Mouse (Mus musculus) fibroblast of lung, adult 2 months (primary cell): Measurements from ENCODE around the gene Gm20388.

ENCODE experiments used
- DNase-seq: peaks from one replicate; pipeline ENCODE4 v3.0.0-alpha.2; 2011; ENCODE audit warnings: low read depth

Gm20388 gene

DNA sequence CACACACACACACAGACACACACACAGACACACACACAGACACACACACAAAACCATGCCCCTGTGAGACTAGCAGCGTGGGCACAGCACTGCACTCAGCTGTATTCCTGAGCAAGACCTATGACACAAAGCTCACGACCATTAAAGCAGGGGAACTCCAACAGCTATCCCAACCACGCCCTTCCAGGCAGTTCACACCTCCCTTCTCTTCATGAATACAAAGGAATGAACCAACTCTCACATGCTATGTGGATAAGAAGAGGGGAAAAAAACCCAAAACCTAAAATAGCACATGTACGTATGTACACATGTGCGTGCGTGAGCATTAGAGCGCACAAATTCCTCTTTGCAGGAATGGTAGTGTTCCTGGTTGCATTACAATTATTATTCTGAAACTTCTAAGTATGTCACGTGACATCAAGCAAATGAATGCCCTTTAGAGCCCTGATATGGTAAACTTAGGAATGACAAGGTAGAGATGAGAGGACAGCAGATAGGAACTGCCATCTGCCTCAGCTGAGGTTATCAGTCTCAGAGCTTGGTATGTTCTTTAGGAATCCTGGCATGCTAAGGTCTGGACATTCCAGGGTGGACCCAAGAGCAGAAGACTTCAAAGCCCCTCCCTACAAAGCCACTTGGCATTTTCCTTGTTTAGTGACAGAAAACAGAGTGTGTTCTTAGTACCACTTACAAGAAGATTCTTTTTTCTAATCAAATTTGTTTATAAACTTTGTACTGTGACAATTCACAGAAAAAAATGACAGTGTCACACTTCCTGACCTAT, 3015.5 kb downstream of the Gm20388 start:
- no peak for DNase-seq

DNA sequence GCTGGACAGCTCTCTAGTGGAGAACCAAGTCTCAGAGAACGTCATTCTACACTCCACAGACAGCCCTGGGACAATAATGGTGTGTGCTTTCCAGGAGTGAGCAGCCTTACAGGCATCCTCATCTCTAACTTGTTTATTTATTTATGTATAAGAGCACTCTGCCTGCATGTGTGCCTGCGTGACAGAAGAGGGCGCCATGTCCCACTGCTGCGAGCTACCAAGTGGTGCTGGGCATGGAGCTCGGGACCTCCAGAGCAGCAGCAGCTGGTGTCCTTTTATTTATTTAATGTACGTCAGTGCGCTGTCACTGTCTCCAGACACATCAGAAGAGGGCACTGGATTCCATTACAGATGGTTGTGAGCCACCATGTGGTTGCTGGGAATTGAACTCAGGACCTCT, 3016.1 kb downstream of the Gm20388 start:
- no peak for DNase-seq

DNA sequence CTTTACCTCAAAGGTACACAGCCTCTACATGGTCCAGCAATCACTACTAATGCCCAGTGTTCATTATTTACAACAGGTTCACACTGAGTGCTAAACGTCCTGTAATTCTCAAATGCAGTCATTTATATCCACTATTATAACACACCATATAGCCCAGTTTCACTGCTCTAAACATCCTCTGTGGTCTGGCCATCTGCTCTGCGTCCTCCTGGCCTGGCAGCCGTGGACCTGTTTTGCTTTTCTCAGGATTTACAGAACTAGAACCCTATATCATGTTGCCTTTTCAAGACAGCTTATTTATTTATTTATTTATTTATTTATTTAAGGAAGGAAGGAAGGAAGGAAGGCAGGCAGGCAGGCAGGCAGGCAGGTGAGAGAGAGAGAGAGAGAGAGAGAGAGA, 3017.2 kb downstream of the Gm20388 start:
- no peak for DNase-seq

DNA sequence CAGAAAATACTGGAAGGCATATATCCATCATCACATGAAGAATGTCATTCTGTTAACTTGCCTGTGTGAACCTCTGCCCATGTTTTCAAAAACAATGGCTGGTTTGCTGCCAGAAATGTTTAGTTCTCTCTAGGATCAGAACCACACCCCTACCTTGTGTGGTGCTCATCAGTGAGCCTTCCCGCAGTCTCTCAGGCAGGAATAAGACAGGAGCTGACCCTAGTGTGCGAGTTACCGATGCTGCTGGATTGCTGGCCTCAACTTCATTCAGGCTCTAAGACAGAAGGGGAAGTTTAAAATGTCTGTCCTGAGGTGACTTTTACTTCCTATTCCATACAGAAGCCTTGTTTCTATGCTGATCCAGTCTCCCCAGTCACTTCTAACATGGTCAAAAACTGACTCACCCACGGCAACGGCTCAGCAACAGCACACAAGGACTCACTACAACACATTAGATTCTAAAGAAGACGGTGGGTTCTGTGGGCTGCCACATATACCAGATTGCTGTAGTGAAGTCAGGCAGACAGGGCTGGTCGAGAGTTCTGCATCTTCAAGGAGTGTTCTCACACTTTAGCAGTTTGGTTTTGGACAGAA, 3018.1 kb downstream of the Gm20388 start:
- peak; percentile 36 for DNase-seq

DNA sequence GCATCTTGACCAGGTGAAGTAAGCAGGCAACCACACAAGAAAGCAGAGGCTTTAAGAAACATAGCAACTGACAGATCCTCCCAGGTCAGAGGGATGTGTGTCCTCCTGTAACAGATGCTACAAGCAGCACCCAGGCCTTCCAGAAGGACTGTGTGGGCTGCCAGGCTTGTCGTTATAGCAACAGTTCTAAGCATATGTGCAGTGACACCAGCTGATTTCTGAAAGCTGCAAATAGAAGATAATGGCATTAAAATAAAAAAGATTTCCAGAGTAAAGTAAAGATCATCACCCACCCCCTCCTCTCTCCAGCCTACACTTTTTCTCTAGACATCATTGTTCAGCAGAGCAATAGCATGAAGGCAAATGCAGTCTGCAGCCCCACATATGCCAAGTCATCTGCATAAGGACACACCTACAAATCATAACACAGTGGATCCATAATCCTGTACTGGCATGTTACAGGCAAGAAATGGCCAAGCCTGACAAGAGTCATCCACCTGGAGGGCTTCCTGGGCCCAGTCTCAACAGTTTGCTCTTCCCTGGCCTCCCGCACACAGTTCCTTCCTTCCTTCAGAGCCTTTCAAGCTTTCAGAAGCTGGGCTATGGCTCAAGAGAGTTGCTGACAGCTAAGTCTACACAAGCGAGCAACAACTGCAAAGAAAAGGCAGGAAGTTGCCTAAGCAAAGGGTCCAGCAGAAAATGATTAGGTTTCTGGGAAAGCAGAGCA, 3021.4 kb downstream of the Gm20388 start:
- DNase-seq: peak; percentile 21

DNA sequence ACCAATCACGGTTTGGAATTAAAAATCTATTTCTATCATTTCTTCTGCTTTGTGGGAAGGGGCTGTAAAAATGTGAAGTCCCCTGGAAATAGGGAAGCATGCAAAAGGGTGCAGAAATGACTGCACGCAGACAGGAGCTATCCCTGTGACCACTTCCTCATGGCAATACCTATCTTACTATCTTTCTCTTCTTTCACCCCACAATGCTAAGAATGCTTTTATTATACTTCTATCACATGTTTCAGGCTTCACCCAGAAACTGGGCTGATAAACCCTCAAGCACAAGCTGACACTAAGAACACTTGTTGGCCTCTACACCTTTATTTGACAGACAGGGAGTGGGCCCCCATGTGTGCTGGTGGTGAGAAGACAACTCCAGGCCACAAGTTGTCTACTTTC, 3021.9 kb downstream of the Gm20388 start:
- no peak for DNase-seq

DNA sequence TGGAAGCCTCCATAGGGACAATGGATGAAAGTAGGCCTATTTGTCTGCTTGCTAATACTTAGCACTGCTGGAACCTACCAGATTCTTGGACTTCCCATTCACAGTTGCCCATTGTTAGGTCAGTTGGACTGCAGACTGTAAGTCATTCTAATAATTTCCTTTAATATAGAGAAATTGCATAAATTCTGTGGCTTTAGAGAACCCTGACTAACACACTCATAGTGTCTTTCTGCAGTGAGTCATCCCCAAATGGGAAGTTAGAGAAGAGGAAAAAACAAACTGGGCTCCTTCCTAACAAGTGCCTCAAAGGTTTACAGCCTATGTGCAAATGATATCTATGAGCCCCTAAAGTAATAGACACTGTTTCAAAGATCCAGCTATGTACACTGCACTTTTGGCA, 3023.3 kb downstream of the Gm20388 start:
- peak; percentile 33 for DNase-seq

DNA sequence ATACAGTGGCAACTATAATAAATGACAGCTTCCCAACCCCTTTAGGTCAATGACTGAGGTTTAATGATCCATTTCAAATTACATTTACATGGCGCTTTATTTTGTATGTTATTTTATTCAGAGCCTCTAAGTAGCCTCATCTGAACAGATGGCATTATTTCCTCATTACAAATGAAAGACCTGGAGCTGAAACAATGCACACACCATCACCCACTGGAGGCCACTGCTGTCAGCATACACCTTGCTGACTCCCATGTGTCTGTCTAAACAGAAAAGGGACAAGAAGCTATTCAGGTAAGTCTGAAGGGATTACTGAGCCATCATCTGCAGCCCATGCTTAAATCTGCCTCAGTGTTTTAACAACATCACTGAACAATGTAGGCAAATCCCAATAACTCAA, 3024.5 kb downstream of the Gm20388 start:
- no peak for DNase-seq

DNA sequence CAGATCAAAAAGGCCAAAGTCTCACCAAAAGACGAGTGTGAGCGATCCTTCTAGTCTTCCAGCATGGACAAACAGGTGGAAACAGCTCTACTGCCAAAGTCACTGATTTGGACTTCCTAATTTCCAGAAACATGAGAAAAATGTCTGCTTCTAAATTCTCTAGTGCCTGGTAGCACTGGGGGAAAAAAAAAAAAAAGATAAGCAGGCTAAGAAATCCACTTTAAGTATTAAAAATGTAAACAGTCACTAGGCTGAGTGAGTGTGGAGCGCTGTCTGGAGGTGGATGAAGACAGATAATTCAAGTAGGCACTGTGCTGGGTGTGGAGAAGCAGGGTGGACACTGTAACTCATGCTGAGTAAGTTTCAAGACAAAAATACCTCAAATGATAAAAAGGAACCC, 3025.3 kb downstream of the Gm20388 start:
- DNase-seq: no peak

DNA sequence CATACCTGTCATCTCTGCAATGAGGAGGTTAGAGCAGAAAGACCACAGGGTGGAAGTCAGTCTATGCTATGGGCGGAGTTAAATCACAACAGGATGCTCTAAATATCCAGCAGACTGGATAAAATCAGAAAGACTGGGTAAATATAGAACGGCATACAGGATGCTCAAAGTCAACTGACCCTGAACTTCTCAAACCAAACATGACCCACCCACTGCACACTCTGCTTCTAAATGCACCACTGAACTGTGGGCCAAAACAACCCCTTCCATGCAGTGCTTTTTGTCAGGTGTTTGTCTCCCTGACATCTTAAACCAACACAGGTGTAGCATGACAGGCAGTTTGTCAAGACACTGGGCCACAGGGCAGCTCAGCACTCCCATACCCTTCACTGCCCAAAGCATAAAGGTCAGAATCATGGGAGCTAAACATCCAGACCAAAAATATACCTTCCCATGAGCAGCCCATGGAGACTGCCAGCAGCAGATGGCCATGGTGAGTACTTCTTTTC, 3027.0 kb downstream of the Gm20388 start:
- no peak for DNase-seq

DNA sequence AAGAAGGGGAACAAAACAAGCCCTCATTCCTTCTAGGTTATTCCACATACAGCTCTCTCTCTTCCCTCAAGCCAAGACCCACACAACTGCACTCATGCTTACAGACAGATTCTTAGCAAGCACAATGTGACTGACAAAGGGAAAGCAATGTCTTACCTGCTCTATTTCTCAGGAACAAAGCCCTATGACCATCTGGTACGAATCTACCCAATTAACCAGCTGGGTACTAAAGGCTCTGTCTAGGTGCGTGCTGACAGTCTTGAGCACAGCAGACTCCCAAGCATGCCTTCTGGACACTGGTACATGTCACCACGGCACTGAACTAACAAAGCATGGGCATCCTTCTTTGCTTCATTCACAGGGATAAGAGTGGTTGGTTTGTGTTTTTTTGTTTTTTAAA, 3027.5 kb downstream of the Gm20388 start:
- DNase-seq: no peak

DNA sequence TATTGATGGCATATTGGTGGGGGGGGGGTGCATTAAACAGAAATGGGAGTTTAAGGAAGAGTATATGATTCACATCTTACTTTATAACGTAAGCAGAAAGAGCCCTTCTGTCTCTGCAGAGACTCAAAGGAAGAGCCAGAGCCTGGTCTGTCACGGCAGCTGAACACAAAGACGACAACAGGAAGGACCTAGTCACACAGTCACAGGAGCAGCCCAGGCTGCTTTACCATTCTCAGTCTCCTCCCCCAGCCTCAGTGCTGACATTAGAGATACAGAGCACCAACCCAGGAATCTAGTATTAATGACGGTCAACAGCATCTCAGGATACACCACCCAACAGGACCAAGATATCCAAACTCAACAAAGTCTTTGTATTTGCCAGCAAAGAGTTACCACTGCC, 3027.9 kb downstream of the Gm20388 start:
- no peak for DNase-seq

DNA sequence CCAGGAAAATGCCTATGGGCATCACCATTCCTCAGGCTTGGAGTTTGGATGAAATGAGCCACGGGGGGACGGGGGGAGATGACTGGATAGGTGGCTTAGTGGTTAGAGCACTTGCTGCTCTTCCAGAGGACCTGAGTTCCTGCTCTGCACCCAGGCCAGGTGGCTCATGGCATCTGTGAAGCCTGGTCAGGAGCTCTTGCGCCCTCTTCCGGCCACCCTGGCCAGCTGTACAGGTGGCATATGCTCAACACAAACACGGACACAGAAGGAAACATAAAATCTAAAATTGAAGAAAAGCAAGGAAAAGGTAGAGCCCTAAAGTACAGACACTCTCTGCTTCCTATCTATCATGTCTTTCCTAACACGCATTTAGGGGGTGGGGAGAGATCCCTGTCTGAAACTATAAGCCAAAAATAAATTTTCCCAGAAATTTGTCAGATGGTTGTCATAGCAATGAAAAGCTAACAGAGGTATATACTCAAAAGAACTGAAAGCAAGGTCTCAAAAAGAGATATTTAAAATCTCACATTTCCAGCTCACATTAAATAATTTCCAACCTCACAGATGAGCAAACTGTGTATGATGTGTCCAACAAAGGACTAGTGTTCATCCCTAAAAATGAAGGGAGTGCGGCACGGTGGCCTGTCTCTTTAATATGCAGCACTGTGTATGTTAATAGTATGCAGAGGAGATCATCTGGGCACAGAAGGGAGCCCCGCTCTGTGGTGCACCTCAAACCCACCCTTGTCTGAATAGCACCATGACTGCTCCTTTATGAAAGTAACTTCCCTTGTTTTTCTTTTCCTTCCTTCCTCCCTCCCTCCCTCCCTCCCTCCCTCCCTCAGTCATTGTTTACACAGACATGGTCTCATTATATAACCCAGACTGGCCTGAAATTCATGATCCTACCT, 3032.4 kb downstream of the Gm20388 start:
- DNase-seq: no peak

DNA sequence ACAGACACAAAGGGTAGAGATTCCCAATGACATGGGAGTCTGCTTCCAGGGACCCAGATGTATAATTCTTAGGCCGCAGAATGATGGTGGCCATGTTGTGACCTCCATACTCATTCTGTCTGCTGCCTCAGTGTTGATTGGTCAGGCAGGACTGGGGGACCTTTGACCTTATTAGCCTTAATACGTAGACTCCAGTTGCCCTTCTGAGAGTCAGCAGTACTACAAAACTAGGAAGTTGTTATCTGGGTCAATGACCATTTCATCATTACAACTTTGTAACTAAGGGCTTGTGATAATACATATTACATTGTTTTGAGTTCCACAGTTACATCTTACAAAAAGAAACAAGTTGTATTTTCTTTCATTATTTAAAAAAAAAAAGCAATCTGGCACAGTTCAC, 3035.1 kb downstream of the Gm20388 start:
- no peak for DNase-seq

DNA sequence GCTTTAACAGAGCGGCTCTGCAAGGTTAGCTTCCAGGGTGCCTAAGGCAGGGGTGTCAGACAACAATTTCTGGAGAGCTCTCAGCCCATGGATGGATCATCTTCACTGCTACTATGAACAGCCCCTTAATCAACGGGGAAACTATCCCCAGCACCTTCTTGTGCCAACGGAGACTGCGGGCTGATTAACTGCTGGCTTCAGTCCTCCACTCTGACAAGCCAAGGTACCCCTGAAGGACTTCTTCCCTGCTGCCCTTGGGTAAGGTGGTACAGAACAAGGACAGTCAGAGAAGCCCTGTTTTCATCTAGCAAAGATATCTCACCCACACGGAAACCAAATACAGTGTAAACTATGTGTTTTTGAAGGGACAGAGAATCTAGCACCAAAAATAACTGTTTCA, 3039.1 kb downstream of the Gm20388 start:
- DNase-seq: no peak

DNA sequence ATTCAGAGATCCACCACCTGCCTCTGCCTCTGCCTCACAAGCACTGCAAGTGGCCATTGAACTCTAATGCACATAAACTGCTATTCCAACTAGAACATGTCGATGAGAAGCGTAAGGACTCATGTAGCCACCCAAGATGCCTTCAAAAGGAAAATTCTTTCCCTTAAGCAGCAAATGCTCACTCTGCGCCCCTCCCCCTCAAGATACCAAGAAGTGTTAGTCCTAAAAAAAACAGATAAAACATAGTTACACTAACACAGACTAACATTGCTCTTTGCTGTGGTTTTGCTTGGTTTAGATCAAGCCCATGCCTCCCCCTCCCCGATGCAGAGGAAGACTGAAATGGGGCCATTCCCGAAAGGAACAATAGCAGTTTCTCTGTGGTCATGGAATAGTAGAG, 3040.8 kb downstream of the Gm20388 start:
- no peak for DNase-seq

DNA sequence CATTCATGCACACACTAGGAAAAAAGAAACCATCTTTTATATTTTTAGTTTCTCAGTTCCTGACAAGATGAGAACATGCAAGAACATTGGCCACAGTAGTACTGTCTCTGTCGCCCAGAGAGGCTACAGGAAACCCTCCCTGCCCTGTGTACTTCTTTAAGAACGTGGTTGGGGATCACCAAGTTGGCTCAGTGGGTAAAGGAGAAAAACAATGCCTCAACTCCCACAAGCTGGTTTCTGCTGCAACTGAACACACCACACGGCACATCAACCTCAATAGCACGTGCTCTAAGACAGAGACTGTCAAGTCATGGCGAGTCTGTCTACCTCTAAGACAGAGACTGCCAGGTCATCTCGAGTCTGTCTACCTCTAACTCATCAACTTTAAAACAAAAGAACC, 3042.4 kb downstream of the Gm20388 start:
- DNase-seq: no peak

DNA sequence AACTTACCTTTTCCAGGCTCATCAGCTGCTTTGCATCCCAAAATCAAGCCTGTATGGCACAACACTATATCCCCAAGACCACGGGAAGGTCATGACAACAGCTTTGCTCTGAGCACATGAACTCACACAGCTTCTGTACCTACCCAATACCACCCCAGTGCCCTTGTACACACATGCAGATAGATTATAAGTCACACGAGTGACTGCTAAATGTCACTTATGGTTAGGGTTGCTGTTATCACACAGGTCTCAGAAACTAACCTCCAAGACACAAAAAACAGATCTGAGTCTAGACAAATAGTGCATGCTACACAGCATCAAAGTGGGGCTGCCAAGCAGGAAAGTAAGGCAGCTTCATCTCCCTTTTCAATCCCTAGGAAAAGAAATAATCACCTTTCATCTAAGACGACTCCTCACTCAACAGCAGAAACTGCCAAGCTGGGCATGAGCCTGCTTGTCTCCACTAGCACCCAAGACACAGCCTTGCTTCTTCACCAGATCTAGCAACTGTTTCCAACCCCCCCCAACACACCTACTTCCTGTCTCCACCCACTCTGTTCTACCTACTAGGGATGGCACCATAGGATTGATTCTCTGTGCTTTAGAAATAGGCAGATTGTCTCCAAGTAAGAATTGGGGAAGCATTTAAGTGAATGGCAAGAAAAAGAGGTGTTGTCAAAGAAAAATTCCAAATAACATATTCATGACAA, 3043.6 kb downstream of the Gm20388 start:
- DNase-seq: no peak

DNA sequence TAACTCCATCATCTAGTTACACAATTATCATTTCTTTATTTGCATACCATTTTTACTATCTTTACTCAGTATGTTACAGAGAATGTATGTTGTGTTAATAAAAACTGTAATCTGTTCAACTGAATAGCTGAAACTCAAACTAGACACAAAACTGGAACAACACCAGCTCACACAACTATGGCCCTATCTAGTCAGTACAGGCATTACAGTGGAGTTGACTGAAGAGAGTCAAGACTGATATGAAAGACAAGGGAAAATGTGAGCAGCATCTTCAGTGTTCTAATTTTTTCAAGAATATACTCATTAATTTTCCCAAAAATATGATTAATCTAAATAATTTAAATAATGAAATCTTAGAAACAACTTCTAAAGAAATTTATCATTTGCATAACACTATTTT, 3044.6 kb downstream of the Gm20388 start:
- DNase-seq: no peak

DNA sequence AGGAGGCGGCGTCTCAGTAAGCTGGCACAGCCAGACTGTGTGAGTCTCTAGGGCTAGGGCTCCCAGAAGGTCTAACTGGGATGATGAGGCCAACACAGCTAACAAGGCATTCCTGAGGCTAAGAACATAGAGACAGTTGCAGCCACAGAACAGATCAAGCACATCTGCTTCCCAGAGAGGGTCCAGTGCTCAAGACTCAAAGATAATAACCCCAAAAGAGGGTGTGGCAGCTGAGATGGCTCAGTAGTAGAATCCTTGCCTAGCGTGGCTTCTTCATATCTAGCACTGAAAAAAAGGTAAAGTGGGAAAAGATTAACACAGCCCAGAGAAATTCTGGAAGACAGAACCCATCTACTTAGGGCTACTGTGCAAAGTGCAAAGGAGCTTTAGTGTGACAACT, 3045.4 kb downstream of the Gm20388 start:
- DNase-seq: no peak

DNA sequence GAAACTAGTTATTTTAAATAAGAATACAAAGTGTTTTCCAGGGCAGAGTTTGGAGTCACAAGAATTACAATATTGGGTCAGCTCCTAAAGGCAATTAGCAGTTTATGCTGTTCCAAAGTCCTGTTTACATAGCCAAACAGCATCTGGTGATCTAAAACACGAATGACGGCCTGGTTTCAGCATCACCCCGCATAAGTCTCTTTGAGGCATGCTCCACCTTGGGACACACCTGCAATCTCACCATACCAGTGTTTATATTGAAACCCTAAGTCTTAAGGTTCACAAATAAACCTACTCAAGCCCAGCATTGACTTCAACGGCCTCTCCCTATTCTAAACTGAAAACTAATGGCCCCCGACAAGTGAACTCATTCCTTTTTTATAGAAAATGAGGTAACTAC, 3049.7 kb downstream of the Gm20388 start:
- no peak for DNase-seq
